Mouse (Mus musculus): ENCODE measurements around the gene Cpne5.

GRCm38 (mm10) chr17:29238421-29238945 lies 516 bp upstream of the Cpne5 start:
- TF ChIP-seq CTCF (IDR thresholded peaks at IDR 0.05; ENCODE audit: low read depth, low read length) (no peak), POLR2A (IDR thresholded peaks at IDR 0.05; ENCODE audit: borderline replicate concordance, low read depth, low read length) (no peak)

Measured in bone marrow macrophage, adult 2 months (primary cell).